Mouse (Mus musculus) lung, embryonic 15.5 days (tissue): ENCODE results near the gene Sugt1. TPM values are rescaled to one million over a fixed set of nuclear protein-coding genes. Genes with fewer than 3 reads are reported as not detected.

Experiments
- microRNA-seq: library from miRNA; unstranded; fragments of <30 nt; microRNA quantifications from one replicate; pipeline ENCODE4, GENCODE M21; 2016
- polyA plus RNA-seq: library from polyadenylated mRNA; unstranded; fragments of >200 nt; fragmentation: Nextera tagmentation; extraction: Ambion mirVana; gene quantifications from 2 replicates; pipeline ENCODE4 v1.2.1, GENCODE M21; 2015

Sugt1 gene
- polyA plus RNA-seq, 1 experiment from 2014 or later = 127 TPM

Small RNAs within 50 kb of the gene (microRNA-seq; reads per million reads assigned to microRNA genes)
- gene Gm27857 = not detected

Other genes starting within 250 kb of the Sugt1 start
- gene Naa16, start 196.9 kb upstream of the Sugt1 start, polyA plus RNA-seq = 41.0 and 45.9 TPM in 2 replicates
- gene Mtrf1, start 189.9 kb upstream of the Sugt1 start, polyA plus RNA-seq = 10.8 and 11.0 TPM in 2 replicates
- 11.8 and 12.7 TPM in 2 replicates for gene Kbtbd7, start 161.2 kb upstream of the Sugt1 start, polyA plus RNA-seq
- gene Kbtbd6, start 135.9 kb upstream of the Sugt1 start, polyA plus RNA-seq = 3.8 and 4.6 TPM in 2 replicates
- 17.5 and 18.8 TPM in 2 replicates for gene Elf1, start 106.5 kb upstream of the Sugt1 start, polyA plus RNA-seq
- gene Wbp4, start 106.2 kb upstream of the Sugt1 start, polyA plus RNA-seq = 38.0 and 40.0 TPM in 2 replicates
- gene Cnmd, start 74.5 kb downstream of the Sugt1 start, polyA plus RNA-seq = 10.9 and 11.5 TPM in 2 replicates
- 0.11 and 0.18 TPM in 2 replicates for gene Pcdh8, start 183.6 kb downstream of the Sugt1 start, polyA plus RNA-seq